Mouse (Mus musculus) limb, embryonic 14.5 days (tissue): ENCODE measurements around the gene Daxx. TPM values are rescaled to one million over a fixed set of nuclear protein-coding genes. Genes with fewer than 3 reads are reported as not detected.

ENCODE experiments used
- ATAC-seq: fragments of 200-750 bp; cut with Nextera tagmentation; 2 replicates; pipeline ENCODE4 v1.8.0; 2017; ENCODE audit warnings: low read depth, moderate number of reproducible peaks, moderate TSS enrichment; ENCODE audit not compliant: low FRiP score
- DNase-seq: peaks from one replicate; pipeline ENCODE4 v3.0.0-alpha.2; 2015; ENCODE audit warnings: low spot score
- H3K27ac ChIP-seq: fragments of 300-500 bp; sonication (generic); replicated peaks from 2 replicates; pipeline ENCODE4 v1.5.1; 2014; ENCODE audit warnings: low read depth, mild to moderate bottlenecking, low read length, moderate library complexity, mixed read lengths
- H3K27me3 ChIP-seq: fragments of 300-500 bp; sonication (generic); 2 replicates; pipeline ENCODE4 v1.6.1; 2014; ENCODE audit warnings: low read length, mixed read lengths; ENCODE audit not compliant: control insufficient read depth, insufficient read depth
- H3K36me3 ChIP-seq: fragments of 300-500 bp; sonication (generic); 2 replicates; pipeline ENCODE4 v1.6.1; 2014; ENCODE audit warnings: mild to moderate bottlenecking, low read length, moderate library complexity, mixed read lengths; ENCODE audit not compliant: control insufficient read depth, insufficient read depth
- H3K4me1 ChIP-seq: fragments of 300-500 bp; sonication (generic); 2 replicates; pipeline ENCODE4 v1.6.1; 2014; ENCODE audit warnings: antibody characterized with exemption, low read length, mixed read lengths; ENCODE audit not compliant: control insufficient read depth, insufficient read depth
- H3K4me2 ChIP-seq: fragments of 300-500 bp; sonication (generic); replicated peaks from 2 replicates; pipeline ENCODE4 v1.6.1; 2014; ENCODE audit warnings: low read depth, mild to moderate bottlenecking, low read length, moderate library complexity; ENCODE audit not compliant: severe bottlenecking
- H3K4me3 ChIP-seq: fragments of 300-500 bp; sonication (generic); replicated peaks from 2 replicates; pipeline ENCODE4 v1.5.1; 2014; ENCODE audit warnings: low read length
- H3K9ac ChIP-seq: fragments of 300-500 bp; sonication (generic); 2 replicates; pipeline ENCODE4 v1.6.1; 2014; ENCODE audit warnings: mild to moderate bottlenecking, low read depth, low read length, moderate library complexity; ENCODE audit not compliant: severe bottlenecking
- H3K9me3 ChIP-seq: fragments of 300-500 bp; sonication (generic); 2 replicates; pipeline ENCODE4 v1.6.1; 2016; ENCODE audit warnings: low read length; ENCODE audit not compliant: control insufficient read depth
- POLR2A ChIP-seq: fragments of 200-500 bp; IDR thresholded peaks from 2 replicates; pipeline ENCODE4 v1.8.0; 2012; ENCODE audit warnings: inconsistent platforms, mild to moderate bottlenecking, moderate library complexity, borderline replicate concordance; ENCODE audit not compliant: insufficient read depth, insufficient read length; ENCODE audit errors: extremely low read depth
- WGBS: fragments of 180-500 bp; shearing (Covaris S2); extraction: QIAGEN DNeasy Blood & Tissue Kit; methylation state at CpG from one replicate; pipeline ENCODE4 v1.1.7; 2014; 5-methylcytosine and 5-hydroxymethylcytosine counted together
- polyA plus RNA-seq, 2 experiments: library from polyadenylated mRNA; depleted of rRNA in 1 of 2; stranded (reverse) in 1 of 2; unstranded in 1 of 2; fragments of >200 nt; fragmentation: Nextera tagmentation in 1 of 2; extraction: Ambion mirVana in 1 of 2; gene quantifications; 2 replicates each; pipeline versions ENCODE4 v1.2.1 to v1.2.3; 2012 to 2014

Gene Daxx
- polyA plus RNA-seq, 2 experiments: 40.5 to 46.1 TPM

DNA sequence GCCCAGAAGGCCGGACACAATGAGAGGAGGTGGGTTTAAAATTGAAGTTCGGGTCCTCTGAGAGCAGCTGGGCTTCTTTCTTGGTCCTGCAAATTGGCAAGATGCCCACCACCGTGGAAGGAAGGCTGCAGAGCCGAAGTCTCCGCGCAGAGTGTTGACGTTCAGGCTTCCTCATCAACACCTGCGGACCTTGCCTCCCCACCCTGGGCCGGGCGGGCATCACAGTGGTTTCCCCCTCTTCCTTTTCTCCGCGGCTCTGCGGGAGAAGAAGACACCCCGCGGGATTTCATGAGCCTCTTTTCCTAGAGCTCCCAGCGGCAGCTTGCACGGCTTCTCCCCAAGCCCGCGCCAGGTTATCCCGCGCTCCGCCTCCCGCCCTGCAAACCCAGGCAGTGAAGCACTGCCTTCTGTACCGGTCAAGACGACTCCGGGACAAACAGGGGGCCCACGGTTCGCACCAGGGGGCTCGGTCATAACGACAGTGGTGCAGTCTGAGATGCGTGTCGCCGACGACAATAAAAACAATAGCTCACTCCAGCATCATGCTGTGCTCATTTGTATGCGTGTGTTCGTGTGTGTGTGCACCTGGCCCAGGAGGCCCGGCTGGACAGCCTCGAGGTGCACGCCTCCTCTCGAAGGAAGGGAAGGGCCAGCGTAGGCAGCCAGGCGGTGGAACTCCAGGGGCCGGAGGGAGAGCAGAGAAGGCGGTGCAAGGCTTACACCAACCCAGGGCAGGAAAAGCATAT, 710 bp upstream of the Daxx start:
- peak overlapping the region; percentile 96 for H3K4me2 ChIP-seq
- H3K9ac ChIP-seq: peak overlapping the region; percentile 79
- no peak for TF ChIP-seq POLR2A
- peak overlapping the region; percentile 88 for H3K4me3 ChIP-seq
- ATAC-seq (peak; percentile 41), DNase-seq (no peak)
- H3K36me3 ChIP-seq: peaks cover 25% of the 10 kb centered on the region
- H3K4me1 ChIP-seq: peaks cover 8% of the 10 kb centered on the region
- peak overlapping the region; percentile 72 for H3K27ac ChIP-seq
- under 1% methylated on average over 41 of the region's 44 CpGs for WGBS
- H3K27me3 ChIP-seq: no peaks in the 10 kb centered on the region
- H3K9me3 ChIP-seq: no peaks in the 10 kb centered on the region

DNA sequence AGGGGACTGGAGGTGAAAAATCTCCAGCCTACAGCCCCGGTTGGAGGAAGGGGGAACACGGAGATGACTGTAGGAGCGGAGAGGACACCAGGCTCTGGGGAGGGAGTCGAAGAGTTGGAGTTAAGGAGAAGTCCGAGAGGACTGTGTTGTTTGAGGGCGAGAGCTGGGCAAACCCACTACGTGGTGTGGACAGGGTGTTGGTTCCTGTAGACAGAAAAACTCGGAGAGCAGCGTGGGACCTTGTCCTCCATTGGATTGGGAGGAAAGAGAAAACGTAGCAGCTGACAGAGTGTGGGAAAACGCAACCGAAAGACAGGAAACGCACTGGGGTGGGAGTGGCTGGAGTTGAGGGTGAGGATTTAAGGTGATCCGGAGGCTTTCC, 646 bp downstream of the Daxx start:
- Histone ChIP-seq H3K36me3 (peaks cover 39% of the 10 kb centered on the region), H3K27me3 (no peaks in the 10 kb centered on the region), H3K4me1 (peaks cover 9% of the 10 kb centered on the region), H3K4me3 (peak overlapping the region; percentile 88), H3K9me3 (no peaks in the 10 kb centered on the region), H3K4me2 (peak overlapping the region; percentile 96), H3K9ac (peak overlapping the region; percentile 79), H3K27ac (peak overlapping the region; percentile 76)
- WGBS: 2% methylated on average over 14 of the region's 14 CpGs
- no peak for TF ChIP-seq POLR2A
- ATAC-seq: no peak; the same call in 1 of the 2 replicates
- DNase-seq: no peak

DNA sequence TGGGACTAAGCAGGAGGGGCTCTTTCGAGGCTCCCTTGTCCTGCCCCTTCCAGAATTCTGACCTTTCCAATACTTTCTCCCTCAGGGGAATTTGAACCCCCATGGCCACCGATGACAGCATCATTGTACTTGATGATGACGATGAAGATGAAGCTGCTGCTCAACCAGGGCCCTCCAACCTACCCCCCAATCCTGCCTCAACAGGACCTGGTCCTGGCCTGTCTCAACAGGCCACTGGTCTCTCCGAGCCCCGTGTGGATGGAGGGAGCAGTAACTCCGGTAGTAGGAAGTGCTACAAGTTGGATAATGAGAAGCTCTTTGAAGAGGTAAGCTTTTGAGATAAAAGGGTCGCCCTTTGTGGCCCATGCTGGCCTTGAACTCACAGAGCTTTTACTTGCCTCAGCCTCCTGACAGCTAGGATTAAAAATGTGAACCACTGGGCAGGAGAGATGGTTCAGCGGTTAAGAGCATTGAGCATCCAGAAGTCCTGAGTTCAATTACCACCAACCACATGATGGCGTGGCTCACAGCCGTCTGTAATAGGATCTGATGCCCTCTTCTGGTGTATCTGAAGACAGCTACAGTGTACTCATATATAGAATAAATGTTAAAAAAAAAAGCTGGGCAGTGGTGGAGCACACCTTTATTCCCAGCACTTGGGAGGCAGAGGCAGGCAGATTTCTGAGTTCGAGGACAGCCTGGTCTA, 1.3 kb downstream of the Daxx start:
- H3K9me3 ChIP-seq: no peaks in the 10 kb centered on the region
- 43% methylated on average over 11 of the region's 11 CpGs for WGBS

DNA sequence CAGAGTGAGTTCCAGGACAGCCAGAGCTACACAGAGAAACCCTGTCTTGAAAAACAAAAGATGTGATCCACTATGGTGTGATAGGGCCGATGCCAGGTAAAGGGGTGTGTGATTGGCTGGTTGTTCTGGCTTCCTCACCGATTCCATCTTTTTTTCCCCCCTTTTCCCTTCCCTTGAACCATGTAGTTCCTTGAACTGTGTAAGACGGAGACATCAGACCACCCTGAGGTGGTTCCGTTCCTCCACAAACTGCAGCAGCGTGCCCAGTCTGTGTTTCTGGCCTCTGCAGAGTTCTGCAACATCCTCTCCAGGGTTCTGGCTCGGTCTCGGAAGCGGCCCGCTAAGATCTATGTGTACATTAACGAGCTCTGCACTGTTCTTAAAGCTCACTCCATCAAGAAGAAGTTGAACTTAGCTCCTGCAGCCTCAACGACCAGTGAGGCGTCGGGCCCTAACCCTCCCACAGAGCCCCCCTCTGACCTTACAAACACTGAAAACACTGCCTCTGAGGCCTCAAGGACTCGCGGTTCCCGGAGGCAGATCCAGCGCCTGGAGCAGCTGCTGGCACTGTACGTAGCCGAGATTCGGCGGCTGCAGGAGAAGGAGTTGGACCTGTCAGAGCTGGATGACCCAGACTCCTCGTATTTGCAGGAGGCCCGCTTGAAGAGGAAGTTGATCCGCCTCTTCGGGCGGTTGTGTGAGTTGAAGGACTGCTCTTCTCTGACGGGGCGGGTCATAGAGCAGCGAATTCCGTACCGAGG, 2.0 kb downstream of the Daxx start:
- no peaks in the 10 kb centered on the region for H3K27me3 ChIP-seq
- no peaks in the 10 kb centered on the region for H3K9me3 ChIP-seq
- no peak overlapping the region for H3K4me3 ChIP-seq
- ATAC-seq: no peak
- H3K36me3 ChIP-seq: peaks cover 43% of the 10 kb centered on the region
- H3K4me1 ChIP-seq: peaks cover 16% of the 10 kb centered on the region
- no peak overlapping the region for H3K4me2 ChIP-seq
- WGBS: 93% methylated on average over 31 of the region's 31 CpGs
- no peak overlapping the region for H3K9ac ChIP-seq
- DNase-seq: no peak
- no peak for TF ChIP-seq POLR2A
- H3K27ac ChIP-seq: no peak overlapping the region

More for the DNA sequence above, 1.3 kb downstream of the Daxx start:
- no peak for ATAC-seq
- Histone ChIP-seq H3K4me2 (peak overlapping the region; percentile 96), H3K27ac (peak overlapping the region; percentile 76; the same call in 1 of the 2 replicates), H3K4me1 (peaks cover 15% of the 10 kb centered on the region), H3K4me3 (peak overlapping the region; percentile 88), H3K27me3 (no peaks in the 10 kb centered on the region), H3K36me3 (peaks cover 43% of the 10 kb centered on the region), H3K9ac (peak overlapping the region; percentile 79)
- TF ChIP-seq POLR2A: no peak
- DNase-seq: no peak

DNA sequence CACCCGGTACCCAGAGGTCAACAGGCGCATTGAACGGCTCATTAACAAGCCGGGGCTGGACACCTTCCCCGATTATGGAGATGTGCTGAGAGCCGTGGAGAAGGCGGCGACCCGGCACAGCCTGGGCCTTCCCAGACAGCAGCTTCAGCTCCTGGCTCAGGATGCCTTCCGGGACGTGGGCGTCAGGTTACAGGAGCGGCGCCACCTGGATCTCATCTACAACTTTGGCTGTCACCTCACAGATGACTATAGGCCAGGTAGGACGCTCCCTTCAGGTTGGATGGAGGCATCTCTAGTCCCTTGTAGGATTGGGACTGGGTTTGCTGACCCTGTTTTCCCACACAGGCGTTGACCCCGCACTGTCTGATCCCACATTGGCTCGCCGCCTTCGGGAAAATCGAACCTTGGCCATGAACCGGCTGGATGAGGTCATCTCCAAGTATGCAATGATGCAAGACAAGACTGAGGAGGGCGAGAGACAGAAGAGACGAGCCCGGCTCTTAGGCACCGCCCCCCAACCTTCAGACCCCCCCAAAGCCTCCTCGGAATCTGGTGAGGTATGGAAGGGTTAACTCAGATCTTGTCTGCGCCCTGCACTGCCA, 2.7 kb downstream of the Daxx start:
- no peak for TF ChIP-seq POLR2A
- no peaks in the 10 kb centered on the region for H3K27me3 ChIP-seq
- peaks cover 43% of the 10 kb centered on the region for H3K36me3 ChIP-seq
- 92% methylated on average over 28 of the region's 28 CpGs for WGBS
- ATAC-seq (no peak), DNase-seq (no peak)
- no peak overlapping the region for H3K4me2 ChIP-seq
- H3K4me3 ChIP-seq: no peak overlapping the region
- no peak overlapping the region for H3K9ac ChIP-seq
- H3K9me3 ChIP-seq: no peaks in the 10 kb centered on the region
- H3K27ac ChIP-seq: no peak overlapping the region
- peaks cover 19% of the 10 kb centered on the region for H3K4me1 ChIP-seq
